Mouse (Mus musculus): ENCODE data around the gene Pld4.
A peak's percentile ranks its signal among the peaks of the same experiment; 100 is the strongest.

Pld4 gene

DNA sequence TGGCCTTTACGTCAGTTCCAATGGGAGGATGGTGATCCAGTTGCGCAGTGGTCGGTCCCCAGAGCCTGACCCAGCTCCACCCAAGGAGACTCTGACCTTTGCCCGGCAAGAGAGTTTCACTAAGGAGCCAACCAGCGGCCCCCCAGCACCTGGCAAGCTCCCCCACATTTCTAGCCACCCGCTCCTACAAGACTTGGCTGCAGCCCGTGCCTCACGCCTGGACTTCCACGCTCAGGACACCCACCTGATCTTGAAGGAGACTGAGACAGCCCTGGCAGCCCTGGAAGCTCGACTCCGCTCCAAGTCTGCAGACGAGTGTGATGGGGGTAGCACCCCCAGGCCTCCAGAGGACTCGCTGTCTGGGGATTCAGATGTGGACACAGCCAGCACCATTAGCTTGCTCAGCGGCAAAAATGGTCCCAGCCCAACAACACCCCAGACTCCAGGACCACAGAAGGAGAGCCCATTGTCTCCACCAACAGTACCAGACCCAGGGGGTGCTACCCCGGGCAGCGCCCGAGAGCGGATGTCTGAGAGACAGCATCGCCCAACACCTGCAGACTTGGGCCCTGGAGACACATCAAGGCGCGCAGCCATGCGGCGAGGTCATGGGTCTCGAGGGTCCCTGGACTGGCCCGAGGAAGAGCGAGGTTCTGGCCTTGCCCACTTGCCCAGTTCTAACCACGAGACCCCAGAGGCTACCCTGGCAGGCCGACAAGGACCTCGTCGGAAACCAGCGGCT is 22.0 kb upstream of the Pld4 start:
- DNase-seq = no peak

DNA sequence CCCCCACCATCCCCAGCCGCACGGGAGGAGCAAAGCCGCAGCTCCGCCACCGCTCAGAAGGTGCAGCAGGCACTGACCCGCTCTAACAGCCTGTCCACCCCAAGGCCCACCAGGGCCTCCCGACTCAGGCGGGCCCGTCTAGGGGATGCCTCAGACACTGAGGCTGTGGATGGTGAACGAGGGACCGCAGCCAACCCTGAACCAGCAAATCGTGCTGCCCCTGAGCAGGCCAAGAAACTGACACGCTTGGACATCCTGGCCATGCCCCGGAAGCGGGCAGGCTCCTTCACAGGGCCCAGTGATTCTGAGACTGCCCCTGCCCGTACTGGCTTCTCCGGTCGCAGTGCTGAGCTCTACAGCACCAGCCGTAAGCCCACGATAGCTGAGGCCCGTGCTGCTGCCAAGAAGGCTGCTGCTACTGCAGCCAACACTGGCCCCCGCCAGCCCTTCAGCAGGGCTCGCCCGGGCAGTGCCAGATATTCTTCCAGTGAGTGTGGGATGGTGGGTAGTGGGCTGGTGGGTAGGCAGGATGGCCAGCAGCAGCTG is 21.4 kb upstream of the Pld4 start:
- DNase-seq = no peak

DNA sequence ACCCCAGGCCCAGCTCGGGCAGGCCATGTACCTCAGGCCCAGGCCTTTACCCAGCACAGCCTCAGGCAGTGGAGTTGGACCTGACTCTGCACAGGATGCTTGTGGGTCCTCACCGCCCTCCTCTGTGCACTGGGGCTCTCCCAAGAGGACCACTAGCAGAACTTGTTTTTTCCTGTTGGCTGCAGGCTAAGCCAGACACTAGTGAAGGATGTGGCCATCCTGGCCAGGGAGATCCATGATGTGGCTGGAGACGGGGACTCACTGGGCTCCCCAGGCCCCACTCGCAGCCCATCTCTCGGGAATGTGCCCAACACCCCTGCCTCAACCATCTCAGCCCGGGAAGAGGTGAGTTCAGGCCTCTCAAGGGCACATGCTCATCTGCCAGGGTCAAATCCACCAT is 17.7 kb upstream of the Pld4 start:
- no peak for DNase-seq

DNA sequence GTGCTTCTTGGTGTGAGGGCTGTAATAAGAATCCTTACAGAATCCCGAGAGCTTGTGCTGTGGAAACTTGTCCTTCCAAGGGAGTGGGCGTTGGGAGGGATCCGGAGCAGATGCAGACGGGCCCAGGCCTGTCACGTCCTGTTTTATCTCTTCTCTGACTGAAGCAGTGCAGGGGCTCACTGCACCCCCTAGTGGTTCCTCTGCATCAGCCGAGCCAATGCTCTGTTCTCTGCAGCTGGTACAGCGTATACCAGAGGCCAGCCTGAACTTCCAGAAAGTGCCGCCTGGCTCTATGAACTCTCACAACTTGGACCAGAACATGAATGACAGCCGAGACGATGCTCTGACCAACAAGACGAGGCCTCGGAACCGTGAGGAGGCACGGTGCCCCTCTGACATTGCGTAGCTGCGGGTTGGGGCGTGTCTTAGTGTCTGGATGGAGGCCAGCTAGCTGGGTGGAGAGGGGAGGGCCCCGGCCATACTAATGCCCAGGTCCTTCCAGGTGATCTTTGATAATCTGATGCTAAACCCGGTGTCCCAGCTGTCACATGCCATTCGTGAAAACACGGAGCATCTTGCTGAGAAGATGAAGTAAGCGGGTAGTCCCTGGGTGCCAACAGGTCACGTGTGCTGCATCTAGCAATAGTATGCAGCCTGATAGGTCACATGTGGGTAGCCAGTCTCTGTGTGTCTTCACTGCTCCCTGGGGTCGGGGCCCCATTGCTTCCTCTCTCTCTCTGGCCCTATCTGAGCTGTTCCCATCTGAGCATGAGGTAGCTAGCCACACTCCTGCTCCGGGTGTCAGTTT is 17.1 kb upstream of the Pld4 start:
- peak; percentile 81 for DNase-seq

DNA sequence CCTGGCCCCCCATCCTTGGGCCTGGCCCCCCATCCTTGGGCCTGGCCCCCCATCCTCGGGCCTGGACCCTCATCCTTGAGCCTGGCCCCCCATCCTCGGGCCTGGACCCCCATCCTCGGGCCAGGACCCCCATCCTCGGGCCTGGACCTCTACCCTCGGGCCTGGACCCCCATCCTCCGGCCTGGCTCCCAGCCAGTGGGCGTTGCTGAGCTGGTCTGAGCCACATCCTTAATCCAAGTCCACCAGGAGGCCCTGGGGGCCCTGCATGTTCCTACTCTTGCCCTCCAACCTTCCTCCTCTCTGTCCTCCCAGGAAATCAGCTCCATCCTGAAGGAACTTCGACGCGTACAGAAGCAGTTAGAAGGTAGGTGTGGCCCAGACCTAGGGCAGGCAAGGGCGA is 16.2 kb upstream of the Pld4 start:
- no peak for DNase-seq

DNA sequence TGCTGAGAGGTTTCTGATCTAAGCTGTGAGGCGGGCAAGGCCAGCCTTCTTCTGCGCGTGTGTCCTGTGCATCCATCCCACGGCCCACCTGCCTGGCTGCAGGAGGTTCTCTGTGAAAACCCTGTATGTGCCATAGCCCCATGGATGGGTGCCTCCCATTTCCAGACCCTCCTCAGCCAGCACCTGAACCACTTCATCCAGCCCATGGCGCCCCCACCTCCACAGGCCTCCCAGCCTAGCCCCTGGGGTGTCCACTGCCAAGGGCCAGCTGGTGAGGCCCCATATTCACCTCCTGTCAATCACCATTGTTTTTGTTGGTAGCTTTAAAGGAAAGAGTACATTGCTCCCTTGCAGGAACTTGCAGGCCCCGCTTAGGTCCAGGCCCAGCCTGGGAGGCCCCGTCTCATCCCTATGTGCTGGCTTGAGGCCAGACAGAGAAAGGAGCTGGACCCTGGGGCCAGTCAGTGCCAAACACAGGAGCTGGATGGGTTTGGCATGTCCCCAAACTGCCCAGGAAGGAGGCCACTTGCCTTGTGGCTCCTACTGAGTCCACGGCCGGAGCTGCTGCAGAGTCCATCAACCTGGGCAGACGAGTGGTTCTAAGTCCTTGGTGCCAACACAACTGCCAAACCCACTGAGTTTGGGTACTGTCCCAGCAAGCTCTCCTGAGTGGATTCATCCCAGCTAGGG is 15.4 kb upstream of the Pld4 start:
- no peak for DNase-seq

DNA sequence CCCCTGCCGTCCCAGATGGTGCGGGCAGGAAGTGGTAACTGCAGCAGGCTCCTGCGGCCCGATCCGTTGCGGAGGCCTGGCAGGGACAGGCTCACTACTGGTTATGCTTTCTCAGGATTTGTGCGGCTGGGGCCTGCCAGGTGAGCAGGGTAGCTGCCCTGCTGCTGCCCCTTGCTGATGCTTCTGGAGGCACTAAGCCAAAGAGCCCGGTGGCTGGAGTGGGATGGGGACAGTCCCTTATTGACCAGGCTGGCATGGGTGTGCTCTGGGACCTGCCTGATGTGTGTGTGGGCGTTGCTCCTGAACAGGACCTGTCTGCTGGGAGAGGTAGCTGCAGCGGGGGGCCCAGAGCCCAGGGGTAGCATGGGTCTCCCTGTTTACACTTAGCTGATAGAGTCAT is 14.7 kb upstream of the Pld4 start:
- no peak for DNase-seq

DNA sequence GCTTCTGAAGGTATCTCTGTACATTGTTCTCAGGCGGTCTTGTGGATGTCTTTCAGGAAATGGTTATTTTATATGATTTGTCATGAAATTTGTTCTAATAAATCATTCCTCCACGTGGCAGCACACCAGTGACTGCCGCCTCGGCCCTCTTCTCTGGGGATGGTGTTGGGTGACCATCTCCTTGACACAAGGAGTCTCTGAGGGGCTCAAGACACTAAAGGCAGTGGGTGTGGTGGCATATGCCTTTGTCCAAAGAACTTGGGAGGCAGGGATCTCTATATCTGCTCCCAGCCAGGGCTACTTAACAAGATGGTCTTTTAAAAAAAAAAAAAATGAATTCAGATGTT is 14.0 kb upstream of the Pld4 start:
- DNase-seq = no peak

DNA sequence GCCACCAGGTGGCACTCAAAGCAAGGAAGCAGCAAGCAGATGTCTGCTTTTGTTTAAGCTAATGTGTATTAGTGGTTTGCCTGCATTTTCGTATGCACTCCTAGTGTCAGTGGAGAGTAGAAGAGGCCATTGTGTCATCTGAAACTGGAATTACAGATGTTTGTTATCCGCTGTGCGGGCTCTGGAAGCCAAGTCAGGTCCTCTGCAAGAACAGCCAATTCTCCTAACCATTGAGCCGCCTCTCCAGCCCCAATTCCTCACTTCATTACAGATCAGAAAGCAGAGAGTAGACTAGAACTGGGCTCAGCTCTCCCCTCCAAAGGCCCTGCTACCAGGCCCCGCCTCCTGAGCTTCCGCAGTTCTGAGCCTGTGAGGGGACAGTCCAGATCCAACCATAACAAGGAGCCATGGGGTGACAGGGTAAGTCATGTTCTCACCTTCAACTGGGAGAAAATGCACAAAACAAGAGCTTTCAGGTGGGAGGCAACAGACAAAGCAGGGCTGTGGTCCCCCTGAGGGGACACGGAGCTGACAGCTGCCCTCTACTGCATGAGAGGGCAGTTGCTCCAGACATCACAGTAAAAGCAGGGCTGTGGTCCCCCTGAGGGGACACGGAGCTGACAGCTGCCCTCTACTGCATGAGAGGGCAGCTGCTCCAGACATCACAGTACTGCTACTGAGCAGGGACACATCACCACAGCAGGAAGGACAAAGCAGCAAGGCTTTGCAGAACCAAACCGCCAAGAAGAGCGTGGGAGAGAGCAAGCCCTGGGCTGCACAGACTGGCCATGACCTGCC is 13.4 kb upstream of the Pld4 start:
- no peak for DNase-seq

DNA sequence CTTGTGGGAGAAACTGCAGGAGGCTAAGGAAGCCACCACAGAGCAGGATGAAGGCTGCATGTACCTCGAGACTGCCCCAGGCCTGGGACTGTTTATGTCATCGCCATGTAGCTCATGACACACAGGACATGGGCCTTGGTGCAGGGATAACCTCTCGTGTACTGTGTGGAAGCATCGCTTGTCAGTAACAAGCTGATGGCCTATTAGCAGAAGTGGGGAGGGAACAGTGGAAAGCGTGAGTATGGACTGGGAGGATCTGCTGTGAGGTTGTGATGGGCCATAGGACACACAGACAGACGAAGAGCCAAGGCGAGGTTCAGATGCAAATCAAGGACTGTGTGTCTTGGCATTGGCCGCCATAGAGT is 12.9 kb upstream of the Pld4 start:
- DNase-seq = no peak

DNA sequence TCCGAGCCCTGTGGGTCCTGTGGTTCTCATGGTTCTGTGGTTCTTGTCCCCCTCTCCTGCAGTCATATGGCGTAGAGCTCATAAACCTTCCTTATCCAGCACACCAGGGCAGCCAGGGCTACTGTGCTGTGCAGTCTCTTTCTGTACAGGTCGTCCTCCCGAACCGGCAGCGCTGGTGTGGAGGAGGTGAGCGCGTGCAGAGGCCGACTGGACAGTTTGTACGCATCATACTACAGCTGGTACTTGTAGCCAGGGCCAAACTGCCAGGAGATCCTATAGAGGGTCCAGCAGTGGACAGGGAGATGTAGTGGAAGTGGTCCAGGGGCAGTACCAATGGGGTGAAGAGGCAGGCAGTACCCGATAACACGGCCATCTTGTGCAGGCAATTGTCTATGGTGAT is 9.5 kb upstream of the Pld4 start:
- DNase-seq = no peak

DNA sequence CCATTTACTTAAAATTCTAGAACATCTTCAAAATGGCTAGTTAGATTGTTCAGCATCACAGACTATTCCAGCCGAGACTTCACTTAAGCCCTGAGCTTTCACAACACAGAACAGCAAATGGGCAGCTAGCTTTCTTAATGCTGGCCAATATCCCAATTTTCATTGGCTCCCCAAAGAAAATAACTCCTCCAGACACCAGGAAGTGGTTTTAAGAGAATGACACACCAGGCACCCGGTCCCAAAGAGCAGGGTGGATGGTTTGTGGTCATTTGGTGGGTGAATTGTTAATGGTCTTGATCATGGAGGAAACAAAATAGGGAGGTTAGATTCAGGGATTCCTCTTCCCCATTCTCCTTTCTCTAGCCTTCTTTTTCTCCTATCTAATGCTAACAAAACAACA is 8.1 kb upstream of the Pld4 start:
- DNase-seq = no peak

DNA sequence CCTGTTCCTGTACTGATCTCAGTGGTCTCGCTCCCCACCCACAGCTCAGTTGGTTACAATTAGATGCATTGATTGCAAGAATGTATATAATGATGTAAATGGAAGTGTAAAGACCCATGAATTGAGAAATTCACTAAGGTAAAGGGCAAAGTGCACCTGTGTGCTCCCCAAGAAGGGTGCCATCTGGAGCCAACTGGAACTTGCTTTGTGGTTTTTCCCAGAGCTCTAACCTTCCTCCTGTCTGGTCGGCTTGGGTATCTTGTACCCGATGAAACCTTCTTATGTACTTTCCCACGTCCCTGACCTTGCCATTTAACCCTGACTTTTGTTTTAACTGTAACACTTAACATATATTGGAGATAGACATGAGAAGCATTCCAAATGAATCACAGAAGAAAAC is 4.6 kb upstream of the Pld4 start:
- DNase-seq = no peak

DNA sequence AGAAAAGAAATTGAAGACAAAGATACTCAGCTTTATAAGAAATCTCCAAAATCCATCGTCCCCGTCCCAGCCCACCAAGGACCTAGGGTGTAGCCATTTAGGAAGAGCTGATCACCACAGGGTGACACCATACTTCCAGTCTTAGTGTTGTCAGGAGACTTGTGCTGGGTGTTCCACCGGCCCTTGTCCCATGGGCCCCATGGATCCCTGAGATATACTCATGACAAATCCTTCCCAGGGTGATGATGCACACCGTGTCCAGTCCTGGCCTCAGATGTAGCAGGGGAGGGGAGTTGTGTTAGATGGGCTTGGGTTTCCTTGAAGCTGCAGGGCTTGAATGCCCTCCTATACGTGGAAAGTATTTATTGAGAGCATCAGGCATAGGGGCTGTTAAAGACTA is 2.6 kb upstream of the Pld4 start:
- DNase-seq = no peak

DNA sequence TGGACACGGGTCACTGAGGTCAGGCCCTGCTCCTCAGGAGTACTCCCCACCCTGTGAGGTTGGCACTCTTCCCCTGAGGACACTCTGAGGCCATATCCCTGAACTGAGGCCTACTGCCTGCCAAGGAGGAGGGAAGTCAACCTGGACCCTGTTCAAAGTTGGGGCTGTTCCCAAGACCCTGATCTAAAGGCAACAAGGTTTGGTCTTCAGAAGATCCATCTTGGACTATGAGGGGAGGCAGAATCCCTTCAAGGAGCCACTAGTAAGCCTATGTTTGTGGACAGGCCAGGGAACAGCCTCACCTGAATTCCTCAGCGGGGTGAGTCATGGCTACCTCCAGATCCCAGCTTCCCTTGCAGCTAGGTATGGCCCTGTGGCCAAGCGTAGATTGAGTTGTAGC is 984 bp upstream of the Pld4 start:
- no peak for DNase-seq

DNA sequence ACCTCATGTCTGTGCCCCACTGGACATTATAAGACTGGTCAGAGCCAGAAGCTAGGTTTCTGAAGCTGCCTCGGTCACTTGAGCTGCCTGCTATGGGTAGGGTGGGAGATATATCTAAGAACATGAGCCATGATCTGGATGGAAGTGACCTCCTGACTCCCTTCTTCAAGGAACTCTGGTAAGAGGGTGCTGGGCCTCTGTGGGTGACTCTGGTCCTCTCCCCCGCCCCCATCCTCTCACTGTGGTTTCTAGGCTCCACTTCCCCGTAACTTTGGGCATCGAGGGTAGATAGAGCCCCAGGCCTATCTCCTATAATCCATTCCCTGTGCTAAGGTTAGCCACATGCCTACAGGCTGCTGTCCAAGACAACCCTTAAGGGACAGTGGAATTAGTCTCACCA is 956 bp downstream of the Pld4 start:
- DNase-seq = no peak

DNA sequence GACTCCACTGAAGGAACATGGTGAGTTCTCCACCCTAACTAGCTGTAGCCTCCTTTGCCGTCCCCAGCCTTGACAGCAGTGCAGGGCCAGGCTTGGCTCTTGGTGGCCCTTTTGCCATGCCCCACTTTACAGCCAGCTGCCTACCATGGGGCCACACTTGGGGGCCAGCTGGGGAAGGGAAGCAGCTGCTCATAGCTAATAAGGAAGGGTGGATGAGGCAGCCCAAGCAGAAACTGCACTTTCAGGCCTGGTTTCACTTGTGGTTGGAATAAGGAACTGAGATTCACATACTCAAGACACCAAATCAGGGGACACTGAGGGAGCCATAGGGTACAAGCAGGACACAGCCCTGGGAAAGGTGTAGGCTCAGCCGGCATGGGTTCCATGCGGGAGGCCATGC is 1.6 kb downstream of the Pld4 start:
- DNase-seq = no peak

DNA sequence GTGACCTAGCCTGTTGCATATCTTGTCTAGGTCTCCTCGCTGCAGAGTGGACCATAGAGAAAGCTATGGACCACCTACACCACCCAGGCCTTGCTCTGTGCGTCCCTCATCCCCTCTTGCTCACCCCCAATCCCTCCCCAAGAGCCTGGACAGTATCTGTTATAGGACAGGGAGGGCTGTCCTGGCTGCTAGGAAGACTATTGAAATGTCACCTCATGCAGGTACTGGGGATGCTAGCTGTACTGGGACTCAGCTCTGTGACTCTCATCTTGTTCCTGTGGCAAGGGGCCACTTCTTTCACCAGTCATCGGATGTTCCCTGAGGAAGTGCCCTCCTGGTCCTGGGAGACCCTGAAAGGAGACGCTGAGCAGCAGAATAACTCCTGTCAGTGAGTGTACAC is 2.7 kb downstream of the Pld4 start:
- no peak for DNase-seq

DNA sequence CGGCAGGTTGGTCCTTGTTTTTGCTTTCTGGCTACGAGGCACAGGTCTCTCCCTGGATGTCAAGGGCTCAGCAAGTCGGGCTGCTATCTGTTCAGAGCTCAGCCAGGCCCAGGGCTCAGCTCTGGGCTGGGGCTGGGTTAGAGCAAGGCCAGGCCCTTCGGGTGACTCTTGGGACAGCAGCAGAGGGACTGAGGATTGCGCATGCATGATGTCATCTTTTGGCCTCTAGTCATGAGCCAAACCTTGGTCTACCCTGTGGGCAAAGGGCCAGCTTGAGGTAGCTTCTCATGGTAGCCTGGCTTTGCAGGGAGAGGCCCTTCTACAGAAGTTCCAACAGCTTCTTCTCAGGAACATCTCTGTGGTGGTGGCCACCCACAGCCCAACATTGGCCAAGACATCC is 3.7 kb downstream of the Pld4 start:
- no peak for DNase-seq

DNA sequence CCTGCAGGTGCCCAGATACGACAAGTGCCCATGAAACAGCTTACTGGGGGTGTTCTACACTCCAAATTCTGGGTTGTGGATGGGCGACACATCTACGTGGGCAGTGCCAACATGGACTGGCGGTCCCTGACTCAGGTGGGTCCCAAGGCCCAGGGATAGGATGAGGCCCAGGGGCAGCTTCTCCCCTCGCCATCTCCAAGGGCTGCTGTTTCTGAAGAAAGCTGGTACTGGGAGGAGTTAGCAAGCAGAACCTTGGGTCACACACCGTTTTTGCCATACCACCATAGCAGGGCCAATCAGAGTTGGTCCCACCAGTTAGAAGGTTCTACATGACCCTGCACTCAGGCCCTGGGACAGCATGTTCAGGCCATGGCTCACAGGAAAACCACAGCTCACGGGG is 4.5 kb downstream of the Pld4 start:
- no peak for DNase-seq

DNA sequence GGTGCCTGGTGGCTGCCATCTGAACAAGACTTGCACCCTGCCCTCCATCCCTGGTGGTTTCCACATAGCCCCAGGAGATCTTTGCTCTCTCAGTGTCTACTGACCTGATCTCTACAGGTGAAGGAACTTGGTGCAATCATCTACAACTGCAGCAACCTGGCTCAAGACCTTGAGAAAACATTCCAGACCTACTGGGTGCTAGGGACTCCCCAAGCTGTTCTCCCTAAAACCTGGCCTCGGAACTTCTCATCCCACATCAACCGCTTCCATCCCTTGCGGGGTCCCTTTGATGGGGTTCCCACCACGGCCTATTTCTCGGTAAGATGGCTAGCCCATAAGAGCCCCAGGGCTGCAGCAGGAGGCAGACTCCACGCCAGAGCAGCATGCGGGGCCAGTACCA is 6.1 kb downstream of the Pld4 start:
- DNase-seq = no peak

DNA sequence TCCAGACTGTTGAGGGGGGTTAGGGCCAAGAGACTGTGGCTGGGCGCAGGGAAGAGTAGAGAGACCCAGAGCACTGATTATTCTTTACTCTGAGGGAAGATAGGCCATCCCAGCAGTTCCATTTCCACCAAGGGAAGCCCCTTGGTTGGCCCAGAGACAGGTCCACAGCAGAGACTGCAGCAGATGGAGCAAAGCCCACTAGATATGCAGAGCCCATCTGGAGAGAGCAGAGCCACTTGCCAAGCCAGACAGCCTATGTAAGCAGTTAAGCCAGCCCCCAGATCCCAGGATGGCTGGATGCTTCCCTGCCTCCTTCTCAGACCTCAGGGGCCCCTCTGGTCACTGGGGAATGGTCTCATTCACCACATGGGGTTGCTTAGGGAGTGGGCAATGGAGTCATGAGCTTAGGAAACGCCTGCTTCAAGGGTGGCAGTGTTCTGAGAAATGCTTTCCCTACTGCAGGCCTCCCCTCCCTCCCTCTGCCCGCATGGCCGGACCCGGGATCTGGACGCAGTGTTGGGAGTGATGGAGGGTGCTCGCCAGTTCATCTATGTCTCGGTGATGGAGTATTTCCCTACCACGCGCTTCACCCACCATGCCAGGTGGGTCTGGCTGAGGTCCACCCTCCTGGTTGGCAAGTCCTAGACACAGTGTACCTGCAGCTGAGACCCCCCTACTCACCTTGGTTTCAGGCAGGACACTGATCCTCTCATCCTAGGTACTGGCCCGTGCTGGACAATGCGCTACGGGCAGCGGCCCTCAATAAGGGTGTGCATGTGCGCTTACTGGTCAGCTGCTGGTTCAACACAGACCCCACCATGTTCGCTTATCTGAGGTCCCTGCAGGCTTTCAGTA is 6.8 kb downstream of the Pld4 start:
- no peak for DNase-seq
